Mouse (Mus musculus): ENCODE measurements at regions not wholly inside any gene's neighbourhood (a gene's known extent, or its start where the extent isn't known, plus 50 kb on each side); places are given as distances from the start of the nearest gene placed in this dataset.

DNA sequence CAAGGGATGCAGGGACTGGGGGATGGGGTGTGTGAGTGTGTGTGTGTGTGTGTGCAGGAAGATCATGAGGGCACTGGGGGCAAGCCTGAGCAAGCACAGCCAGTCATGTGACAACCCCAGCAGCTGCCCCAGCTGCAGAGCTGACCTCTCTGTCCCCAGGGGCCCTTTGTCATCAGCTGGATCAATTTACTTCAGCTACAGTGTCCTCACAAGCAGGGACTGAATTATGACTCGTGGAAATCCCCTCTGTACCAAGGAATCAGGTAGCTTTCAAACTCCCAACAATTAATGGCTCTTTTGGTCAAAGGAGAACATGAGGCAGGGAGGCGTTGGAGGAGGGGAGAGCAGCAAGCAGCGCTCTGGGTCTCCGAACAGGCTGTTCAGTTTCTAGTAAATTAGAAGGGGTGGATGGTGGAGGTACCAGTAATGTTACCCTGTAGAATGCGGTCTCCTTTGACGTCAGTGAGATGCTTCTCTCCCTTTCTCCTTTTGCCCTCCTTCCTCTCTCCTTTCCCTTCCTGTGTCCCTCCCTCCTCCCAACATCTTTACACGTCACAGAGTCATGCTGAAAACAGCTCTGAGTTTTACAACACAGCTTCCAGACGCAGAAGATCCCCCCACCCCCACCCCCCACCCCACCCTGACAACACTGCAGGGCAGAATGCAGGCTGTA is 106.5 kb downstream of the Tomm20 start:
- no peaks in the 10 kb centered on the region for H3K27me3 ChIP-seq
- H3K4me2 ChIP-seq (replicated peaks), result peak overlapping the region; percentile 53
- no peaks in the 10 kb centered on the region for H3K36me3 ChIP-seq
- peak overlapping the region; percentile 12 for H3K4me3 ChIP-seq
- peaks cover 50% of the 10 kb centered on the region for H3K4me1 ChIP-seq
- peak; percentile 64 for ATAC-seq (ENCODE audit: low FRiP score, low read depth)
- H3K27ac ChIP-seq, result peak overlapping the region; percentile 90
- peak overlapping the region; percentile 35; the same call in 1 of the 2 replicates for H3K9ac ChIP-seq
- 4% methylated on average over 8 of the region's 8 CpGs for WGBS
- H3K9me3 ChIP-seq, result no peaks in the 10 kb centered on the region

GRCm38 (mm10) chr8:126838228-126838627 is 107.4 kb downstream of the Tomm20 start:
- Histone ChIP-seq H3K27ac (peak overlapping the region; percentile 90), H3K36me3 (no peaks in the 10 kb centered on the region), H3K4me1 (peaks cover 60% of the 10 kb centered on the region), H3K9me3 (no peaks in the 10 kb centered on the region), H3K9ac (no peak overlapping the region; the same call in 1 of the 2 replicates), H3K27me3 (no peaks in the 10 kb centered on the region), H3K4me2 (replicated peaks) (peak overlapping the region; percentile 53; the same call in 1 of the 2 replicates), H3K4me3 (no peak overlapping the region)
- 45% methylated on average over 7 of the region's 7 CpGs for WGBS
- ATAC-seq (ENCODE audit: low FRiP score, low read depth), result no peak

DNA sequence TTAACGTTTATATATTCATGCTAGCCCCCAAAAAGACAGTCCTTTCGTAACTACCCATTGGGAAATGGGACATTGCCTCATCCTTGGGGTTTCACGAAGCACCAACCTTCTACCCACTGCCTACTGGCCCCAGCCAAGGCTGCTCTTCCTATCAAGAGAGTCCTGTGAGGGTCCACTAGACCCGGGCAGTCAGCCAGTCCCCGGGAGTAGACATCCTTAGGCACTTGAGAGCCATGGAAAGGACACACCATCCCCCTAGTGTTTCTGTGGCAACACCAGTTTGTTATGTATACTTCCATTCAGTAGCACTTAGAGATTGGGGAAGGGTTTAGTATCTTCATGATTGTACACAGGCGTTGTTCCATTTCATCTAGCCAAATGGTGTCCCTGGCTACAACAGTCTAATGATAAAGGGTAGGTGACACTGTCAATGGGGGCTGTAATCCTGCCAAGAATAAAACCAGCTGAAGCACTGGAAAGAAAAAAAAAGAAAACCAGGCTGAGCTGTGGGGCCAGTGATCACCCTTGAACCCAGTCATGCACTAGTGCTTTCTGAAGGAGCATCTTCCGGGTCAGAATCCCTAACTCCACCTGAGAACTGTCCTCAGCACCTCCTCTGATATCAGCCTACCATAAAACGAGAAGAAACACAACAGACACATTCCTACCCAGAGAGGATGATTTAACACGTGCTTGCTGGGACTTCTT is 108.2 kb downstream of the Tomm20 start:
- H3K9ac ChIP-seq, result peak overlapping the region; percentile 25; the same call in 1 of the 2 replicates
- no peak overlapping the region; the same call in 1 of the 2 replicates for H3K4me2 ChIP-seq (replicated peaks)
- H3K27me3 ChIP-seq, result no peaks in the 10 kb centered on the region
- H3K27ac ChIP-seq, result peak overlapping the region; percentile 90; the same call in 1 of the 2 replicates
- whole genome bisulfite sequencing, result 74% methylated on average over 9 of the region's 9 CpGs
- no peak for ATAC-seq (ENCODE audit: low FRiP score, low read depth)
- no peak overlapping the region for H3K4me3 ChIP-seq
- no peaks in the 10 kb centered on the region for H3K36me3 ChIP-seq
- H3K9me3 ChIP-seq, result no peaks in the 10 kb centered on the region
- peaks cover 67% of the 10 kb centered on the region for H3K4me1 ChIP-seq

GRCm38 (mm10) chr8:126835554-126835953 is 110.1 kb downstream of the Tomm20 start:
- no peak for ATAC-seq (ENCODE audit: low FRiP score, low read depth)
- 78% methylated on average over 7 of the region's 7 CpGs for WGBS
- H3K9ac ChIP-seq, result no peak overlapping the region
- peaks cover 80% of the 10 kb centered on the region for H3K4me1 ChIP-seq
- H3K27me3 ChIP-seq, result no peaks in the 10 kb centered on the region
- H3K9me3 ChIP-seq, result no peaks in the 10 kb centered on the region
- no peaks in the 10 kb centered on the region for H3K36me3 ChIP-seq
- H3K27ac ChIP-seq, result 0 out of 2 replicates have a peak overlapping the region, but pooled peaks have one; percentile 15
- no peak overlapping the region for H3K4me2 ChIP-seq (replicated peaks)
- no peak overlapping the region for H3K4me3 ChIP-seq

DNA sequence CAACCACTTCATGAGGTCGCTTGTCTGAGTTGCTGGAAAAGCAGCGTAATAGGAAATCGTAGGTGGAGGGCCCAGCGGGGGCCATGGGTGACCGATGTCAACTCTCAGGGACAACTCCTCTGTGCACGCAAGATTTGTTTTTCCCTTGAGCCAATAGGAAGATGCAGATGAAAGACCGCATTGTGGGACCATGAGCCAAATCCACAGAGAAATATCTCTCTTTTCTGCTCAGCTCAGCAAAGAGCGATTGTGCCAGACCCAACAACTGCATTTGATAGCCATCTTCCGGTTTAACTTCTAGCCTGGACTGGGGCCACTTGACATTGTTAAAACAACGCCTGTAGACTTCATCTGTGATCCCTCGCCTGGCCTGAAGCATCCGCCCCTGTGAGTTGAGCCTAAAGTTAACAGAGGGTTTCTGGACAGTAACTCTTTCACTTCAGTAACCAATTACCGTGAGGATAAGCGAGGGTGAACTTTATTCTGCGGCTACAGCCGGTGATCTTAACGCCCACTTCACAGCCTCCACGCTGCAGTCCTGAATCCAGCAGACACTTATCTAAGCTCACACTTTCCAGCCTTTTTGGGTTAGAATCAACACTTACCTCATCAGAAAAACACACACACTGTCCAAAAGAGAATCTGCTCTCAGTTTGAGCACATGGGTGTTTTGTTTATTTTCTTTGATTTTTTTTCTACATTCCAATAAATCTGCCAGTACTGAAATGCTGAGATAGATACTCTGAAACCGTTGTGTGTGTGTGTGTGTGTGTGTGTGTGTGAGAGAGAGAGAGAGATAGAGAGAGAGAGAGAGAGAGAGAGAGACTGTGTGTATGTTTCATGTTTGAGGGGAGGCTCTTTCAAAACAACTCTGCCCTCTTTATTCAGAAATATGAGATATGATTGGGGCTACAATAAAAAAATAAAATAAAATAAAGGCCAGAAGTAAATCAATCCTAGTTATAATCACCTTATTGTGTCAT is 111.9 kb downstream of the Tomm20 start:
- peak; percentile 38; the same call in 1 of the 2 replicates for ATAC-seq (ENCODE audit: low FRiP score, low read depth)
- peak overlapping the region; percentile 89 for H3K27ac ChIP-seq
- H3K4me2 ChIP-seq (replicated peaks), result peak overlapping the region; percentile 27
- H3K36me3 ChIP-seq, result no peaks in the 10 kb centered on the region
- 30% methylated on average over 19 of the region's 19 CpGs for WGBS
- no peak overlapping the region for H3K4me3 ChIP-seq
- no peaks in the 10 kb centered on the region for H3K9me3 ChIP-seq
- H3K9ac ChIP-seq, result no peak overlapping the region
- no peaks in the 10 kb centered on the region for H3K27me3 ChIP-seq
- H3K4me1 ChIP-seq, result peaks cover 82% of the 10 kb centered on the region

DNA sequence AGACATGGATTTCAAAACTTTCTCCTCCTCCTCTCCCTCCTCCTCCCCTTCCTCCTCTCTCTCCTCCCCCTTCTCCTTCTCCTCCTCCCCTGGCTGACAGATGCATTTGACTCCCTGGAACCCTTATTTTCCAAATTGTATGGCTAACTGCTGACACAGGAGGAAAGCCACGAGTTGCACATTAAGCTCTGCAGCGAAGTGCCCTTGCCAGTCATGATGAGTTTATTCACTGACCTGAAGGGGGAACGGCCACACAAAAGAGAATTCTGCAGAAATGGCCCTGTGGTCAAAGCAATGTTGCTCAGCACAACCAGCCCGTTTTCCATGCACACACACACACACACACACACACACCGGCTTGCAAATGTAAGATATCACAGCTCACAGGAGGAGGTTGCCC is 112.6 kb downstream of the Tomm20 start:
- no peak for ATAC-seq (ENCODE audit: low FRiP score, low read depth)
- H3K4me3 ChIP-seq, result no peak overlapping the region
- no peaks in the 10 kb centered on the region for H3K27me3 ChIP-seq
- peak overlapping the region; percentile 89 for H3K27ac ChIP-seq
- peak overlapping the region; percentile 27 for H3K4me2 ChIP-seq (replicated peaks)
- H3K4me1 ChIP-seq, result peaks cover 81% of the 10 kb centered on the region
- no peaks in the 10 kb centered on the region for H3K36me3 ChIP-seq
- no peaks in the 10 kb centered on the region for H3K9me3 ChIP-seq
- no peak overlapping the region for H3K9ac ChIP-seq
- WGBS, result 41% methylated on average over 5 of the region's 5 CpGs

- no peak overlapping the region for H3K9ac ChIP-seq
- ATAC-seq (ENCODE audit: low FRiP score, low read depth), result no peak
- no peaks in the 10 kb centered on the region for H3K9me3 ChIP-seq
- H3K27me3 ChIP-seq, result no peaks in the 10 kb centered on the region
- 55% methylated on average over 12 of the region's 12 CpGs for WGBS
- H3K27ac ChIP-seq, result peak overlapping the region; percentile 89
- peaks cover 81% of the 10 kb centered on the region for H3K4me1 ChIP-seq
- no peak overlapping the region for H3K4me3 ChIP-seq
- H3K4me2 ChIP-seq (replicated peaks), result 0 out of 2 replicates have a peak overlapping the region, but pooled peaks have one; percentile 27
- H3K36me3 ChIP-seq, result no peaks in the 10 kb centered on the region
Measured at GRCm38 (mm10) chr8:126832163-126832978, 113.3 kb downstream of the Tomm20 start.

DNA sequence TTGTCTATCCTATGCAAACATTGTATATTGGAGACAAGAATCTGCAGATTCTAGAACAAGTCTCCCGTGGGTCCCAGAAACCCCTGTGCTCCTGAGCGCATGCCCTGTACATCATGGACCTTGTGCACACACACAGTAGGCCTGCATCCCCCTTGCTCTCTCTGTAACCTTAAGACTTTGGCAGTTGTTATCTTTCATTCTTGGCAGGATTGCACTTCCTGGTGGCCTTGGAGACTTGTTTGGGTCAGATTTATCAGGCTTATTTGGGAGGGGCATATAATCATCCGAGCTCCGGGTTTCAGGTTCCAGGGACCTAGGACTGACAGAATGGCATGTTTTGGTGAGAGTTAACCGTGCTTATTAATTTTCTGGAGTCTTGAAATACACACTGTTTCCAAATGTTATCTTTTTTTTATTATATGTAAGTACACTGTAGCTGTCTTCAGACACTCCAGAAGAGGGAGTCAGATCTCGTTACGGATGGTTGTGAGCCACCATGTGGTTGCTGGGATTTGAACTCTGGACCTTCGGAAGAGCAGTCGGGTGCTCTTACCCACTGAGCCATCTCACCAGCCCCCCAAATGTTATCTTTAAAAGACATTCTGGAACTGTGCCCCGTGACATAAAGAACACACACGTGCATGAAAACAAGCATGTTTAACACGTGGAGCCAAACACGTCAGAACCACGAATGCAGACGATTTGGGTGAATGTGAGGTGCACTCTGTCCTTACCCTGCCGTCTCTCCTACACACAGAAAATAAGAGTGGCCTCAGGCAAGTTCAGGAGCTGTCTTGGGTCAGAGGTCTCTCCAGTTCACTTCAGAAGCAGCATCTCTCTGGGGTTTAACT is 114.1 kb downstream of the Tomm20 start:
- Histone ChIP-seq H3K27ac (peak overlapping the region; percentile 89), H3K9ac (no peak overlapping the region), H3K4me2 (replicated peaks) (no peak overlapping the region), H3K27me3 (no peaks in the 10 kb centered on the region), H3K4me1 (peaks cover 86% of the 10 kb centered on the region), H3K9me3 (no peaks in the 10 kb centered on the region), H3K36me3 (no peaks in the 10 kb centered on the region), H3K4me3 (no peak overlapping the region)
- WGBS, result 89% methylated on average over 16 of the region's 16 CpGs
- no peak for ATAC-seq (ENCODE audit: low FRiP score, low read depth)

DNA sequence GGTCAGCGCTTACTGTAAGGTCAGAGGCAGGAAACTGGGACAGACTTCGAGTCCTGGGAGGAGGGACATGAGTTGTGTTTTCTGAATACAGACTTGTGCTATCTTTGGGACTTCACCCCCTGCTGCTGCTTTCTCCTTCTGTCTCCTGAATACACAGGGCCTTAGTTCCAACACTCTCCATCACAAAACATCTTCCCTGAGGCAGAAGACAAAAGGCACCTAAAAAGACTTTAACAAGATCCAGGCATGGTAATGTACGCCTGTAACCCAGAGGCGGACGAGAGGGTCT is 115.5 kb downstream of the Tomm20 start:
- no peak for ATAC-seq (ENCODE audit: low FRiP score, low read depth)
- 84% methylated on average over 5 of the region's 5 CpGs for WGBS
- Histone ChIP-seq H3K4me2 (replicated peaks) (no peak overlapping the region), H3K9ac (no peak overlapping the region), H3K9me3 (no peaks in the 10 kb centered on the region), H3K27me3 (no peaks in the 10 kb centered on the region), H3K4me1 (peaks cover 87% of the 10 kb centered on the region), H3K36me3 (no peaks in the 10 kb centered on the region), H3K27ac (no peak overlapping the region), H3K4me3 (no peak overlapping the region)

DNA sequence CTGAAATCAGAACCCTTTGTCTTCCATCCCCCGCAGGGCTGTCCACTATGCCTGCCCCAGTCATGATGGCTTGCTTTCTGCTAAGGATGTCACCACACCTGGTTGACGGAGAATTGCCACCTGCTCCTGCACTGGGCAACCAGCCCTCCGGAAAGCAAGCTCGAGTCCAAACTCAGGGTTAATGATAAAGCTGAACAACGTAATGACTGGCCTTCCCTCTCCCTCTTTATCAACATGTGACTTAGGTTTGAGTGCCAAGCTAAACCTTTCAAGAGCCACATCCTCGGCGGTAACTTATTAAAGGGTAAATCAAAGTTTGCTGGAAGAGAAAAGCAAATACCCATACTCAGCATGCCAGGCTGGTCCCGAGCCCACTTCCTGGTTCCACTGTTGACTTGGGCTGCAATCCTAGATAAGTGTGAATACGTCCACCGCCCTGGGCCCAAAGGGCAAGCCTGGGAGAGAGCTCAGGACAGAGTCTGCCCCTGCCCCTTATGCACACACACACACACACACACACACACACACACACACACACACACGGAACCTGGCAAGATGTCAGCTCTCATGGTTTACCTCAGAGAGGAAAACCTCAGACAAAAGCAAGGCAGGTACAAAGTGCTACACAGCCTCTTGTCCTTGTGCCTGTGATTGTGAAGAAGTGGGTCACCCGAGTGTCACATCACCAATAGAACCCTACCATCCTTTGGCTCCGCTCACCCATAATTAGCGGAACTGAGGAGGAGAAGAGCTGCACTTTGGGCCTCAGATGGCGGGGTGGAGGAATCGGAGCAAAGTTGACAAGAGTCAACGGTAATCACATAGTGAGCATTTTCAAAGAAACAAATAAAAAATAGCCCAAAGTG is 116.0 kb downstream of the Tomm20 start:
- WGBS, result 81% methylated on average over 17 of the region's 17 CpGs
- Histone ChIP-seq H3K9me3 (no peaks in the 10 kb centered on the region), H3K36me3 (no peaks in the 10 kb centered on the region), H3K27me3 (no peaks in the 10 kb centered on the region), H3K27ac (no peak overlapping the region), H3K9ac (no peak overlapping the region), H3K4me2 (replicated peaks) (no peak overlapping the region), H3K4me1 (peaks cover 87% of the 10 kb centered on the region), H3K4me3 (no peak overlapping the region)
- no peak for ATAC-seq (ENCODE audit: low FRiP score, low read depth)
